24 mouse cellular contexts compared by ENCODE assay signal in genomic region chr10:121303559-121303958, GRCm38 (mm10). TPM values are rescaled to one million over a fixed set of nuclear protein-coding genes. Genes with fewer than 3 reads are reported as not detected.
DNase-seq lines count a peak whose midpoint lies in the region; ATAC-seq and TF ChIP-seq lines count a peak whose summit lies in the region.
"Had no signal": no experiment of that assay in that cellular context is flagged by ENCODE, and none has a peak within 500 bp of the region (broad histone marks: within the 10 kb centered on the region; RNA-seq: fewer than 3 reads in every experiment).

No protein-coding gene starts in this region.

- no peak for DNase-seq in frontal cortex, postnatal 36 days (ENCODE audit: low spot score in 2 of 2)
- DNase-seq in left cerebral cortex, adult 2 months (ENCODE audit: extremely low spot score in 1 of 2, low spot score in 2 of 2) = no peak
- no peak for DNase-seq in left cerebral cortex, postnatal 36 days (ENCODE audit: low spot score in 2 of 2)
- peak; percentile 73 for DNase-seq in brain, adult 2 months (ENCODE audit: low read depth, low spot score)
- peak; percentile 67 for DNase-seq in telencephalon, adult 2 months (ENCODE audit: low read depth, low spot score)
- no peak for DNase-seq in heart, postnatal 4 days
- DNase-seq: adrenal gland, adult 2 months; adrenal gland, adult 8-10 months; adrenal gland, postnatal 10 days; adrenal gland, postnatal 14 days; adrenal gland, postnatal 25 days; adrenal gland, postnatal 36 days; B cell, adult 2 months; cerebellum, adult 11 months; cerebellum, adult 11-12 months; cerebellum, adult 18-20 months had no signal

- WGBS in intestine, embryonic 16.5 days = 81% methylated on average over 3 of the region's 3 CpGs

- no peaks in the 10 kb centered on the region for H3K9me3 ChIP-seq in intestine, embryonic 16.5 days (ENCODE audit: control insufficient read depth, low read length)

- H3K4me3 ChIP-seq in left cerebral cortex, adult 2 months = no peak overlapping the region
- no peak overlapping the region for H3K4me3 ChIP-seq in intestine, embryonic 16.5 days (ENCODE audit: low read length)

- H3K4me1 ChIP-seq in intestine, embryonic 16.5 days (ENCODE audit: control insufficient read depth, insufficient read depth, low read length) = no peaks in the 10 kb centered on the region

- H3K27me3 ChIP-seq in intestine, embryonic 16.5 days (replicated peaks; ENCODE audit: control insufficient read depth, insufficient read depth, low read length) = no peaks in the 10 kb centered on the region
- H3K27me3 ChIP-seq: CH12.LX, Patski had no signal

- intact Hi-C loops in left cerebral cortex, adult 2 months (cut with DNase I) = loop anchor here (10.0 kb wide), 1 partner anchor 171 kb away; the partner anchor contains the start of gene Rassf3
- intact Hi-C loops in left cerebral cortex, postnatal 36 days (cut with DNase I) = no loop called here

- no peak for TF ChIP-seq CTCF in left cerebral cortex, adult 2 months (IDR thresholded peaks at IDR 0.05)

- H3K9ac ChIP-seq in intestine, embryonic 16.5 days (ENCODE audit: low read depth, low read length) = no peak overlapping the region

- no peak overlapping the region for H3K4me2 ChIP-seq in intestine, embryonic 16.5 days (ENCODE audit: low read depth, low read length)

- peak; percentile 38 for ATAC-seq in frontal cortex, adult (ENCODE audit: low TSS enrichment)
- no peak for ATAC-seq in intestine, embryonic 16.5 days
- ATAC-seq: activated CD4-positive, CD25-positive, alpha-beta regulatory T cell, adult 4 months; CD4-positive, CD25-positive, alpha-beta regulatory T cell, adult 4 months; Patski had no signal

- peak overlapping the region; percentile 28; the same call in 1 of the 2 replicates for H3K27ac ChIP-seq in left cerebral cortex, adult 2 months
- H3K27ac ChIP-seq in intestine, embryonic 16.5 days (ENCODE audit: low read length) = no peak overlapping the region

- H3K36me3 ChIP-seq in intestine, embryonic 16.5 days (ENCODE audit: control insufficient read depth, insufficient read depth, low read length) = no peaks in the 10 kb centered on the region
- H3K36me3 ChIP-seq: G1E had no signal

RNA-seq across cellular contexts. Expression of gene Tbc1d30, which starts 47.5 kb away (rescaled TPM):
- total RNA-seq in left cerebral cortex, adult 2 months (2021) = 10 to 100 TPM; 88.1 to 91.0 TPM
- 10 to 100 TPM; 78.5 to 92.3 TPM for total RNA-seq in left cerebral cortex, postnatal 36 days (2021)
- 1 to 10 TPM; 3.7 to 4.9 TPM for total RNA-seq in heart, postnatal 4 days (2021)
- polyA plus RNA-seq in intestine, embryonic 16.5 days (2015; fragmentation: Nextera tagmentation; extraction: Ambion mirVana) = 3.5 and 4.3 TPM in 2 replicates
- total RNA-seq: CH12.LX had no signal
- polyA plus RNA-seq: C2C12, G1E had no signal

Comparison
In these comparisons a context has a peak if more than half of its experiments do, and no peak if none do; other contexts are left out.
1. DNase-seq: peak in brain, adult 2 months (single experiment) and telencephalon, adult 2 months (single experiment); none in frontal cortex, postnatal 36 days (0 of 2), left cerebral cortex, adult 2 months (0 of 2), left cerebral cortex, postnatal 36 days (0 of 2) and heart, postnatal 4 days (single experiment).
2. RNA of gene Tbc1d30, which starts 47.5 kb away (total RNA-seq): 78.5 to 92.3 TPM in left cerebral cortex, postnatal 36 days and 88.1 to 91.0 TPM in left cerebral cortex, adult 2 months; 3.7 to 4.9 TPM in heart, postnatal 4 days; every median in the first group is over 10 times any median in the second.